Mouse (Mus musculus) CH12.LX (cell line): ENCODE measurements around the gene Chchd6. TPM values are rescaled to one million over a fixed set of nuclear protein-coding genes. Genes with fewer than 3 reads are reported as not detected.

ENCODE experiments used
- DNase-seq: peaks from one replicate; pipeline ENCODE4 v3.0.0-alpha.2; 2013; ENCODE audit errors: extremely low read depth
- H3K27ac ChIP-seq: 2 replicates; pipeline ENCODE4 v1.5.1; 2012; ENCODE audit warnings: low read depth, mild to moderate bottlenecking, control low read depth, moderate library complexity; ENCODE audit not compliant: insufficient read depth
- H3K27me3 ChIP-seq: replicated peaks from 2 replicates; pipeline ENCODE3; 2012; ENCODE audit warnings: inconsistent platforms
- H3K36me3 ChIP-seq, 2 experiments: replicated peaks in 1 of 2; 2 replicates each; pipeline versions ENCODE3 to v1.6.1; 2012; ENCODE audit warnings: inconsistent platforms in 1 of 2, low read length in 1 of 2, mild to moderate bottlenecking in 1 of 2, mixed read lengths in 1 of 2, moderate library complexity in 1 of 2; ENCODE audit not compliant: control insufficient read depth in 1 of 2, insufficient read depth in 1 of 2
- H3K4me1 ChIP-seq, 2 experiments: 2 replicates each; pipeline ENCODE4 v1.6.1; 2012; ENCODE audit warnings: inconsistent platforms in 1 of 2, moderate library complexity in 1 of 2; ENCODE audit not compliant: insufficient read depth in 2 of 2, control insufficient read depth in 1 of 2
- H3K4me2 ChIP-seq: 2 replicates; pipeline ENCODE4 v1.6.1; 2012; ENCODE audit warnings: low read depth, mild to moderate bottlenecking, control low read depth; ENCODE audit not compliant: poor library complexity, insufficient read depth, severe bottlenecking
- H3K4me3 ChIP-seq, 3 experiments: fragments of 150-350 bp in 1 of 3; sonication (generic) in 1 of 3; replicated peaks in 1 of 3; 2 replicates each; pipeline versions ENCODE3 to v1.5.1; 2011 to 2012; ENCODE audit warnings: low read depth in 2 of 3, low read length in 2 of 3, mild to moderate bottlenecking in 2 of 3, moderate library complexity in 2 of 3, control low read depth in 1 of 3, improper control_type of control experiment in 1 of 3, inconsistent platforms in 1 of 3, mixed read lengths in 1 of 3; ENCODE audit not compliant: poor library complexity in 1 of 3
- H3K79me2 ChIP-seq: replicated peaks from 2 replicates; pipeline ENCODE4 v1.6.1; 2012; ENCODE audit warnings: mild to moderate bottlenecking, moderate library complexity; ENCODE audit not compliant: control insufficient read depth, poor library complexity, insufficient read depth, severe bottlenecking; ENCODE audit errors: extremely low read depth
- H3K9ac ChIP-seq: 2 replicates; pipeline ENCODE4 v1.6.1; 2012; ENCODE audit warnings: low read depth, mild to moderate bottlenecking, control low read depth, moderate library complexity; ENCODE audit not compliant: insufficient read depth
- H3K9me3 ChIP-seq: replicated peaks from 2 replicates; pipeline ENCODE3; 2012; ENCODE audit warnings: low read length, inconsistent platforms, mixed read lengths
- CHD1 ChIP-seq: IDR thresholded peaks from 2 replicates; pipeline ENCODE4 v1.6.1; 2012; ENCODE audit warnings: low read depth, low read length, improper control_type of control experiment, inconsistent platforms
- CTCF ChIP-seq, 2 experiments: IDR thresholded peaks in 1 of 2; conservative IDR thresholded peaks in 1 of 2; 2 replicates each; pipeline ENCODE4 v1.5.1; 2011 to 2012; ENCODE audit warnings: low read depth in 2 of 2, low read length in 2 of 2, improper control_type of control experiment in 1 of 2, inconsistent platforms in 1 of 2, mild to moderate bottlenecking in 1 of 2, moderate library complexity in 1 of 2
- E2F4 ChIP-seq: IDR thresholded peaks from 2 replicates; pipeline ENCODE4 v1.6.1; 2011; ENCODE audit warnings: low read depth, low read length, improper control_type of control experiment; ENCODE audit not compliant: insufficient replicate concordance
- EP300 ChIP-seq: IDR thresholded peaks from 2 replicates; pipeline ENCODE4 v1.6.1; 2011; ENCODE audit warnings: low read length, improper control_type of control experiment
- MAX ChIP-seq: IDR thresholded peaks from 2 replicates; pipeline ENCODE4 v1.6.1; 2011; ENCODE audit warnings: low read length, improper control_type of control experiment
- MEF2A ChIP-seq: IDR thresholded peaks from 2 replicates; pipeline ENCODE4 v1.6.1; 2014; ENCODE audit warnings: low read depth, mild to moderate bottlenecking, inconsistent platforms, low read length, improper control_type of control experiment, borderline replicate concordance
- MYC ChIP-seq: IDR thresholded peaks from 2 replicates; pipeline ENCODE4 v1.6.1; 2011; ENCODE audit warnings: low read depth, mild to moderate bottlenecking, improper control_type of control experiment, low read length
- NELFE ChIP-seq: IDR thresholded peaks from 2 replicates; pipeline ENCODE4 v1.6.1; 2011; ENCODE audit warnings: low read depth, low read length, improper control_type of control experiment
- NRF1 ChIP-seq: IDR thresholded peaks from 2 replicates; pipeline ENCODE4 v1.6.1; 2014; ENCODE audit warnings: low read depth, mild to moderate bottlenecking, inconsistent platforms, low read length, improper control_type of control experiment, moderate library complexity
- POLR2A ChIP-seq: IDR thresholded peaks from 2 replicates; pipeline ENCODE4 v1.6.1; 2011; ENCODE audit warnings: low read depth, mild to moderate bottlenecking, improper control_type of control experiment, low read length
- RAD21 ChIP-seq: IDR thresholded peaks from 2 replicates; pipeline ENCODE4 v1.6.1; 2011; ENCODE audit warnings: low read depth, mild to moderate bottlenecking, low read length, improper control_type of control experiment, moderate library complexity
- SMC3 ChIP-seq: IDR thresholded peaks from 2 replicates; pipeline ENCODE4 v1.6.1; 2011; ENCODE audit warnings: low read depth, low read length, improper control_type of control experiment
- TBP ChIP-seq: conservative IDR thresholded peaks from 2 replicates; pipeline ENCODE4 v1.6.1; 2011; ENCODE audit warnings: low read depth, low read length, improper control_type of control experiment
- TCF12 ChIP-seq: IDR thresholded peaks from 2 replicates; pipeline ENCODE4 v1.6.1; 2014; ENCODE audit warnings: low read depth, mild to moderate bottlenecking, inconsistent platforms, low read length, improper control_type of control experiment
- USF2 ChIP-seq: conservative IDR thresholded peaks from 2 replicates; pipeline ENCODE4 v1.6.1; 2011; ENCODE audit warnings: low read depth, low read length, improper control_type of control experiment
- ZC3H11A ChIP-seq: IDR thresholded peaks from 2 replicates; pipeline ENCODE4 v1.6.1; 2012; ENCODE audit warnings: low read depth, mild to moderate bottlenecking, inconsistent platforms, low read length, improper control_type of control experiment
- ZKSCAN1 ChIP-seq: IDR thresholded peaks from 2 replicates; pipeline ENCODE4 v1.6.1; 2012; ENCODE audit warnings: low read depth, inconsistent platforms, low read length, improper control_type of control experiment, borderline replicate concordance
- ZMIZ1 ChIP-seq: IDR thresholded peaks from 2 replicates; pipeline ENCODE4 v1.6.1; 2012; ENCODE audit warnings: low read depth, mild to moderate bottlenecking, inconsistent platforms, low read length, improper control_type of control experiment
- ZNF384 ChIP-seq: IDR thresholded peaks from 2 replicates; pipeline ENCODE4 v1.6.1; 2012; ENCODE audit warnings: low read depth, low read length, improper control_type of control experiment, inconsistent platforms
- dilution Hi-C: fragments of 300-500 bp; cut with MboI; formaldehyde crosslinking; loops from 2 replicates; pipeline ENCODE4 v1.14.3; 2020; ENCODE audit warnings: low sequenced_read_pairs; ENCODE audit not compliant: extremely low pct_unique_long_range_greater_than_20kb, extremely low pct_ligation_motif_present
- in situ Hi-C: fragments of 300-500 bp; cut with MboI; formaldehyde crosslinking; loops from 3 replicates; pipeline ENCODE4 v1.14.3; 2019; ENCODE audit warnings: low sequenced_read_pairs, low pct_ligation_motif_present, low pct_unique_long_range_greater_than_20kb, mixed read lengths
- polyA plus RNA-seq: library from polyadenylated mRNA; unstranded; fragments of >175 nt; gene quantifications from 2 replicates; pipeline ENCODE4 v1.2.1, GENCODE M21; 2012; ENCODE audit warnings: low read depth; ENCODE audit not compliant: insufficient read length
- total RNA-seq, 2 experiments: library from RNA; depleted of rRNA; stranded (reverse); fragments of 300-350 nt in 1 of 2; fragments of >200 nt in 1 of 2; gene quantifications; 2 replicates each; pipeline ENCODE4 v1.2.3; 2012 to 2014

The Chchd6 gene
- total and polyA plus RNA-seq, 3 experiments: 33.3 to 41.5 (median 41.3) TPM

- TF ChIP-seq POLR2A (peak; percentile 62; the same call in 1 of the 2 replicates), ZKSCAN1 (no peak), EP300 (no peak), MAX (peak; percentile 21; the same call in 1 of the 2 replicates), TCF12 (peak; percentile 75), CTCF (conservative IDR thresholded peaks at IDR 0.05 in 1 of 2, IDR thresholded peaks at IDR 0.05 in 1 of 2; ENCODE audit: low read depth in 2 of 2, low read length in 2 of 2) (peak in 1 of 2 experiments; percentile 54; a peak in 2 of 4 replicates), ZNF384 (no peak), USF2 (no peak), MEF2A (no peak), MYC (no peak), ZMIZ1 (peak; percentile 45; the same call in 1 of the 2 replicates), RAD21 (peak; percentile 40), NELFE (0 out of 2 replicates have a peak, but pooled peaks have one; percentile 57), ZC3H11A (peak; percentile 44; the same call in 1 of the 2 replicates), E2F4 (no peak), TBP (no peak), NRF1 (peak; percentile 83), CHD1 (no peak), SMC3 (peak; percentile 60)
- no peaks in the 10 kb centered on the region for H3K9me3 ChIP-seq
- H3K27ac ChIP-seq: no peak within 1 kb of the TSS
- H3K9ac ChIP-seq: peak within 1 kb of the TSS; percentile 81
- in situ Hi-C loops: loop anchor here (5.0 kb wide), 1 partner anchor 100 kb away; no protein-coding TSS in a partner anchor
- H3K79me2 ChIP-seq: peaks cover 8% of the 10 kb centered on the region
- DNase-seq: no peak
- dilution Hi-C loops: no loop called here
- H3K36me3 ChIP-seq: peaks cover 0 to 23% of the 10 kb centered on the region in 2 experiments
- H3K4me2 ChIP-seq: peak within 1 kb of the TSS; percentile 44
- peaks cover 20 to 48% of the 10 kb centered on the region in 2 experiments for H3K4me1 ChIP-seq
- H3K27me3 ChIP-seq: no peaks in the 10 kb centered on the region
- peak within 1 kb of the TSS; percentile 59 to 96 (median 84) for H3K4me3 ChIP-seq
Measured at GRCm38 (mm10) chr6:89362281-89363106, 233.0 kb downstream of the Chchd6 start, which contains the start of gene Plxna1. Gene Plxna1, minus strand, starts transcription at chr6:89362620.
